Mouse (Mus musculus) limb, embryonic 12.5 days (tissue): ENCODE data around the gene Wdr81. TPM values are rescaled to one million over a fixed set of nuclear protein-coding genes. Genes with fewer than 3 reads are reported as not detected.
A peak's percentile ranks its signal among the peaks of the same experiment; 100 is the strongest.

Experiments used
- ATAC-seq: fragments of 200-750 bp; cut with Nextera tagmentation; 2 replicates; pipeline ENCODE4 v1.8.0; 2017; ENCODE audit warnings: low read depth, moderate TSS enrichment; ENCODE audit not compliant: insufficient number of reproducible peaks, insufficient read depth, low FRiP score, low TSS enrichment
- H3K27ac ChIP-seq: fragments of 300-500 bp; sonication (generic); 2 replicates; pipeline ENCODE4 v1.5.1; 2016; ENCODE audit warnings: mild to moderate bottlenecking, moderate library complexity
- H3K27me3 ChIP-seq: fragments of 300-500 bp; sonication (generic); 2 replicates; pipeline ENCODE4 v1.6.1; 2016; ENCODE audit warnings: mild to moderate bottlenecking, moderate library complexity
- H3K36me3 ChIP-seq: fragments of 300-500 bp; sonication (generic); 2 replicates; pipeline ENCODE4 v1.6.1; 2016; ENCODE audit warnings: mild to moderate bottlenecking, moderate library complexity
- H3K4me1 ChIP-seq: fragments of 300-500 bp; sonication (generic); replicated peaks from 2 replicates; pipeline ENCODE4 v1.6.1; 2016
- H3K4me2 ChIP-seq: fragments of 300-500 bp; sonication (generic); 2 replicates; pipeline ENCODE4 v1.6.1; 2016; ENCODE audit warnings: mild to moderate bottlenecking, moderate library complexity
- H3K4me3 ChIP-seq: fragments of 300-500 bp; sonication (generic); replicated peaks from 2 replicates; pipeline ENCODE4 v1.5.1; 2016; ENCODE audit warnings: mild to moderate bottlenecking
- H3K9ac ChIP-seq: fragments of 300-500 bp; sonication (generic); replicated peaks from 2 replicates; pipeline ENCODE4 v1.6.1; 2016; ENCODE audit warnings: mild to moderate bottlenecking, moderate library complexity
- H3K9me3 ChIP-seq: fragments of 300-500 bp; sonication (generic); 2 replicates; pipeline ENCODE4 v1.6.1; 2016; ENCODE audit warnings: mild to moderate bottlenecking, moderate library complexity
- WGBS: fragments of 180-500 bp; shearing (Covaris S2); methylation state at CpG from one replicate; pipeline ENCODE4 v1.1.7; 2016; 5-methylcytosine and 5-hydroxymethylcytosine counted together
- polyA plus RNA-seq: library from polyadenylated mRNA; unstranded; fragments of >200 nt; fragmentation: Nextera tagmentation; extraction: Ambion mirVana; gene quantifications from 2 replicates; pipeline ENCODE4 v1.2.1, GENCODE M21; 2016

The Wdr81 gene
- polyA plus RNA-seq, 1 experiment from 2014 or later = 6.8 TPM

DNA sequence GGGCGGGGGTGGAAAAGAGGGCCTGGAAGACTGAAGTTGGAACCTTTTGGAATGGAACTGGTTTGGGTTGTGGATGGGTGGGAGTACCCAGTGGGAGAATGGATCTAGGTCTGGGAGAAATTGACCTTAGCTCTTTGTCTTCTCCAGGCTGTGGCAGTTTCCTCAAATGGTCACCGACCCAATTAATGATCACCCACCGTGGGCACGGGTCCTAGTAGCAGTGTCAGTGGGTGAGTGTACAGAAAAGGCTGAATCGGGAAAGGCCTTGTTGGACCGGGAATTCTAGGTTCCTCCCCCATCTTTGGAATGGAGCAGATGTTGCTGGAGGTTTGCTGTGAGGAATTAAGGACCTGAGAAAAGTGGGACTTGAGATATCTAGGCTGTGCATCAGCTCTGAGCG lies 13.9 kb upstream of the Wdr81 start:
- no peak for ATAC-seq
- WGBS = 65% methylated on average over 7 of the region's 7 CpGs
- peaks cover 7% of the 10 kb centered on the region; the same call in 1 of the 2 replicates for H3K36me3 ChIP-seq

DNA sequence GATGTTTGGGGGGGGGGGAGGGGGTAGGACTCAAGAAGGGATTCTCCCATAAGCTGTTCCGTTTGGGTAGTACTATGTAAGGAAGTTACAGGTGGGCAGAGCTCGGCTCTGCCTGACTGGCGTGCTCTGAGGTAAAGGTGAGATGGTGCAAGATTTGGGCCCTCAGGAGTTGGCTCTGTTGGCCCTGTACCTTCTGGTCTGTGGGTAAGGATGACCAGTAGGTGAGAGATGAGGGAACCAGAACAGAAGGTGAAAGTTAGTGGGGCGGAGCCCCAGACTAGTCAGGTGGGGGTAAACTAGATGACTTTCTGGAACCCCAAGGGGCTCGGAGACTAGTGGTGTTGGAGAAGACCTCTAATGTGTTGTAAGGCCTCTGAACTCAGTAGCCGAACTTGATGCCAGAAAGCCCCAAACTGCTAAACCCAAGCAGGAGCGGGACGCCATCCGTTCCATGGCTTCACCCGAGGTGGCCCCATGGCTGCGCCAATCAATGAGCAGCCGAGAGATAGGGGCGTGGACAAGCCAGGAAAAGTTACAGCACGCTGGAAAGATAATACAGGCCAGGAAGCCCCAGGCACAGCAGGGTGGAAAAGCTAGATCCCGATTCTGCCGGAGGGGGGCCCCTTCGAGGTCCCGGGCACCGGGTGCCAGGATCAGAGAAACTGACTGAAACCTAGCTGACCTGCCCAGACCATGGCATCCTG lies 13.1 kb upstream of the Wdr81 start:
- 16% methylated on average over 19 of the region's 19 CpGs for WGBS
- peaks cover 24% of the 10 kb centered on the region for H3K4me1 ChIP-seq
- peak overlapping the region; percentile 67 for H3K4me2 ChIP-seq
- ATAC-seq = peak; percentile 74; the same call in 1 of the 2 replicates
- H3K4me3 ChIP-seq = peak overlapping the region; percentile 42
- H3K27ac ChIP-seq = no peak overlapping the region
- no peaks in the 10 kb centered on the region for H3K9me3 ChIP-seq
- H3K9ac ChIP-seq = peak overlapping the region; percentile 66
- no peaks in the 10 kb centered on the region for H3K27me3 ChIP-seq
- H3K36me3 ChIP-seq = peaks cover 7% of the 10 kb centered on the region; the same call in 1 of the 2 replicates

More for the DNA sequence above, 13.9 kb upstream of the Wdr81 start:
- H3K9ac ChIP-seq = peak overlapping the region; percentile 66
- H3K4me3 ChIP-seq = peak overlapping the region; percentile 42
- H3K27ac ChIP-seq = no peak overlapping the region
- H3K9me3 ChIP-seq = no peaks in the 10 kb centered on the region
- H3K4me2 ChIP-seq = peak overlapping the region; percentile 67
- H3K27me3 ChIP-seq = no peaks in the 10 kb centered on the region
- peaks cover 16% of the 10 kb centered on the region for H3K4me1 ChIP-seq

DNA sequence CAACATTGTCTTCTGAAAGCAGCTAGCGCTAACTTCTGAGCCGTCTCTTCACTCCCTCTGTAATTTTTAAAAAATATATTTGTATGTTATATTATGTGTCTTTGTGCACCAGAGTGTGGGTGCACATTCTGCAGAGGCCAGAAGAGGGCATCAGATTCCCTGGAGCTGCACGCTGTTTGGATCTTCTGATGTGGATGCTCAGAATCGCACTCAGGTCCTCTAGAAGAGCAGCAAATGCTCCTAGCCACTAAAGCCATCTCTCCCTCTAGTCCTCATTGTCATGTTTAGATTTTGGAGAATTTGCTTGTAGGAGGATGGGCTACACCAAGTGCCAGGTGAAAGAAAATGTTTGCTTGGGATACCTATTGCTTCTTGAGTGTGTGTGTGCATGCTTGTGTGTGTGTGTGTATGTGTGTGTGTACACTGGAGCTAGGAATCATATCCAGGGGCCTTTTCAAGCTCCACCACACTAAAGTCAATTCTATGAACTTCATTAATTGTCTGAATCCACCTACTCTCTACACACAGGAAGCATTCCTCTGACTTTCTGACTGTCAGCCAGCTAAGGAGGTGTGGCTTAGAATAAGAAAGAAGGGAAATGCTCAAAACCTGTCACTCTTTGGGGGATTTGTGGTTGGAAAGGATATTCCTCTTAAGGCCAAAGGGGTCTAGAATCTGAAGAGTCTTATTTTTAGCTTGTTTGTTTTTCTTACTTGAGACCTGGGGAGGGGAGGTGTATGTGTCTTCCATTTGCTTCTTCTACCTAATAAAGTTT lies 12.4 kb upstream of the Wdr81 start:
- Histone ChIP-seq H3K9me3 (no peaks in the 10 kb centered on the region), H3K4me3 (no peak overlapping the region), H3K4me1 (peaks cover 31% of the 10 kb centered on the region), H3K36me3 (peaks cover 7% of the 10 kb centered on the region; the same call in 1 of the 2 replicates), H3K27me3 (no peaks in the 10 kb centered on the region), H3K4me2 (no peak overlapping the region), H3K9ac (no peak overlapping the region), H3K27ac (no peak overlapping the region)
- ATAC-seq = no peak
- WGBS = 96% methylated on average over 4 of the region's 4 CpGs

DNA sequence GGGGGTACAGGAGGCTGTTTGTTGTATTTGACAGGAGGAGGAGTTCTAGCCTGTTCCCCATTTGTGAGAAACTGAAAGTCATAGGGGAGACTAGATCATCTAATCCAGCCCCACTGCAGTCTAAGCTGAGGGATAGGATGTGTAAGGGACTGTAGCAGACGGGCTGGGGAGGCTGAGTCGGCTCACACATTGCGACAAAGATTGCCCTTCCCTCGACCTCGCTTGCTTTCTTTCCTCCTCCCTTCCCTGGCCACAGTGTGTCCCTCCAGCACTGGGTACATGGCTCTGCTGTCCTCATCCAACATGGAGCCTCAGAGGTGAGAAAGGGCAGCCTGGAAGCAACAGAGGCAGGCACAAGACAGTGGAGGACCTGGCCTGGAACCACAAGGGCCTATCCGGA lies 10.5 kb upstream of the Wdr81 start:
- 88% methylated on average over 6 of the region's 6 CpGs for WGBS
- no peak overlapping the region; the same call in 1 of the 2 replicates for H3K9ac ChIP-seq

DNA sequence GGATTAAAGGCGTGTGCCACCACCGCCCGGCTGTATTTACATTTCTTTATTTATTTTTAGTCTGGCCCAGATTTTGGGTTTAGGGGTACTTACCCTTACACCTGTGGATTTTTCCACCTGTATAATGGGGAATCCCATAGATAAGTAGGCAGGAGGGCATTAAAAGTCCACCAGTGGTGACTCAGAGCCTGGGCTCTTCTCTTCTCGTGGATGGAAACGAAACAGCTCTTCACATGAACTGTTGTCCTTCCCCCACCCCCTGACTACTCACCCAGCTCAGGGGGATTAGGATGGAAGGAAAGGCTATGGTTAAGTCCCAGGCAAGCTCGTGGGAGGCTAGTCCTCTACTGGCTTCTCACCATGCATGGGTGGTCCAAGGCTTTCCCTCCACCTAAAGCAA lies 9.9 kb upstream of the Wdr81 start:
- peaks cover 46% of the 10 kb centered on the region for H3K4me1 ChIP-seq
- no peaks in the 10 kb centered on the region for H3K9me3 ChIP-seq
- H3K27me3 ChIP-seq = no peaks in the 10 kb centered on the region
- peaks cover 7% of the 10 kb centered on the region; the same call in 1 of the 2 replicates for H3K36me3 ChIP-seq
- H3K4me2 ChIP-seq = no peak overlapping the region
- WGBS = 87% methylated on average over 6 of the region's 6 CpGs
- H3K9ac ChIP-seq = no peak overlapping the region
- no peak overlapping the region for H3K4me3 ChIP-seq
- ATAC-seq = no peak
- no peak overlapping the region for H3K27ac ChIP-seq

More for the DNA sequence above, 10.5 kb upstream of the Wdr81 start:
- no peaks in the 10 kb centered on the region for H3K9me3 ChIP-seq
- H3K4me2 ChIP-seq = no peak overlapping the region
- H3K36me3 ChIP-seq = peaks cover 7% of the 10 kb centered on the region; the same call in 1 of the 2 replicates
- H3K4me1 ChIP-seq = peaks cover 40% of the 10 kb centered on the region
- H3K27ac ChIP-seq = no peak overlapping the region
- no peak for ATAC-seq
- H3K4me3 ChIP-seq = no peak overlapping the region
- no peaks in the 10 kb centered on the region for H3K27me3 ChIP-seq

DNA sequence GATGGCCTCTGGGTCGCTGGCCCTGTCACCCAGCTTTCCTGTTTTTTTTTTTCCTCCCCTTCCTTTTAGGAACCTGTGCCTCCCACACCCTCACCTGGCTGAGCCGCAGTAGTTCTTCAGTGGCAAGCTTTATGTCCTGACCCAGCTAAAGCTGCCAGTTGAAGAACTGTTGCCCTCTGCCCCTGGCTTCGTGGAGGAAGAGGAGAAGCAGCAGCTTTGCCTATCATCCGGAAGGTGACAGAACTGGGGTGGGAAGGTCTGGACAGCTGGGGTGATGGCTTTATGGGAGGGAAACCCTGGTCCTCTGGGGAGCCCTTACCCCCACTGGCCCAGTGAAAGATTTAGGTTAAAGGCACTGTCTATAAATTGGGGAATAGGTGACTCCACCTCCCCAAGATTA lies 9.1 kb upstream of the Wdr81 start:
- ATAC-seq = no peak
- H3K4me3 ChIP-seq = no peak overlapping the region
- 48% methylated on average over 4 of the region's 4 CpGs for WGBS
- H3K4me2 ChIP-seq = peak overlapping the region; percentile 96
- H3K9ac ChIP-seq = no peak overlapping the region
- peak overlapping the region; percentile 66 for H3K27ac ChIP-seq
- peaks cover 48% of the 10 kb centered on the region for H3K4me1 ChIP-seq
- no peaks in the 10 kb centered on the region for H3K27me3 ChIP-seq
- H3K36me3 ChIP-seq = peaks cover 7% of the 10 kb centered on the region; the same call in 1 of the 2 replicates
- H3K9me3 ChIP-seq = no peaks in the 10 kb centered on the region

DNA sequence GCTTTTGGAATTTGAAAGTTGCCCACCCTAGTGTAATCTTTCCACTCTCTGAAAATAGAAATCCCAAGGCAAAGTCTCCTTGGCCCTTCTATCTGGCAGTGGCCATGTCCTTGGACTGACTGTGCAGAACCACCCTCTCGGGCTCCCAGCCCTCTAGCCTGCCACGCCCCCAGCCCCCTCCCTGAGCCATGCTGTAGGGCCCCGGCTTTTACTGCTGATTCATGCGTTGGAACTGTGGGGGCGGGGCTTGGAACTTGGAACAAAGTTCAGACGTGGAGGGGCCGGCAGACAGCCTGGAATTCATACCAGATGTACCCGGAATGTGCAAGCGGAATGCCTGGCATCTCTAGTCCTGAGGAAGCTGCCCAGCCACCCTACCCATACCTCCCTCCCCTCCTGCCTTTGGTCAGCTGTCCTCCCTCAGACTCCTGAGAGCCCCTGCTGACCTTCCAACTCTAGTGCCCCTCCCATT lies 8.4 kb upstream of the Wdr81 start:
- peak overlapping the region; percentile 69 for H3K4me3 ChIP-seq
- peak; percentile 33; the same call in 1 of the 2 replicates for ATAC-seq
- 0% methylated on average over 9 of the region's 9 CpGs for WGBS
- H3K4me2 ChIP-seq = peak overlapping the region; percentile 96
- peak overlapping the region; percentile 65; the same call in 1 of the 2 replicates for H3K9ac ChIP-seq
- H3K4me1 ChIP-seq = peaks cover 42% of the 10 kb centered on the region
- H3K9me3 ChIP-seq = no peaks in the 10 kb centered on the region
- peaks cover 7% of the 10 kb centered on the region; the same call in 1 of the 2 replicates for H3K36me3 ChIP-seq
- peak overlapping the region; percentile 66 for H3K27ac ChIP-seq
- H3K27me3 ChIP-seq = no peaks in the 10 kb centered on the region

DNA sequence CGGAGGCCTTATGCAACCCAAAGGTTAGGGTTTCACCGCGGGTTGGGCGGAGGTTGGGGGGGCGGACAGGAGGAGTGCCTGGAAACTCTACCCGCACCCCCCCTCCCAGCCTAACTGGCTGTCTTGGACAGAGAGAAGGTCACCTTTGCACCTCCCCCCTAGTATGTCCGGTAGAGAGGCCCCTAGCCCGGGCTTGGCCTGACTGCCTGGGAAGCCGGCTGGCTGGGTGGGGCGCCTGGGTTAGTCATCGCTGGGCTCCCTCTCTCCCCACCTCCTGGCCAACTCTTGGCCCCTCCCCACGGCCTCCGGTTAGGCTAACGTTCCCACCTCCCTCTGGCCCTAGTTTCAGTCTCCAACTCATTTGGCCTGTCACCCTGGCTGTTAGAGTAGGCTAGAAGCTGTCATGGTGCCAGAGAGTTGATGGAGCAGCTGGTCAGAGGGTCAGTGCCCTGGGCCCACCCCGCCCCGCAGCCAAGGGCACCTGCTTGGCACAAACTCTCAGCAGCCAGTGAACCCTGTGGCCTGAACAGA lies 7.8 kb upstream of the Wdr81 start:
- H3K4me3 ChIP-seq = peak overlapping the region; percentile 69
- peak overlapping the region; percentile 96 for H3K4me2 ChIP-seq
- H3K27me3 ChIP-seq = no peaks in the 10 kb centered on the region
- H3K4me1 ChIP-seq = peaks cover 37% of the 10 kb centered on the region
- peak overlapping the region; percentile 65 for H3K9ac ChIP-seq
- H3K9me3 ChIP-seq = no peaks in the 10 kb centered on the region
- H3K27ac ChIP-seq = peak overlapping the region; percentile 64
- no peak for ATAC-seq
- peaks cover 7% of the 10 kb centered on the region; the same call in 1 of the 2 replicates for H3K36me3 ChIP-seq
- WGBS = 4% methylated on average over 15 of the region's 16 CpGs

DNA sequence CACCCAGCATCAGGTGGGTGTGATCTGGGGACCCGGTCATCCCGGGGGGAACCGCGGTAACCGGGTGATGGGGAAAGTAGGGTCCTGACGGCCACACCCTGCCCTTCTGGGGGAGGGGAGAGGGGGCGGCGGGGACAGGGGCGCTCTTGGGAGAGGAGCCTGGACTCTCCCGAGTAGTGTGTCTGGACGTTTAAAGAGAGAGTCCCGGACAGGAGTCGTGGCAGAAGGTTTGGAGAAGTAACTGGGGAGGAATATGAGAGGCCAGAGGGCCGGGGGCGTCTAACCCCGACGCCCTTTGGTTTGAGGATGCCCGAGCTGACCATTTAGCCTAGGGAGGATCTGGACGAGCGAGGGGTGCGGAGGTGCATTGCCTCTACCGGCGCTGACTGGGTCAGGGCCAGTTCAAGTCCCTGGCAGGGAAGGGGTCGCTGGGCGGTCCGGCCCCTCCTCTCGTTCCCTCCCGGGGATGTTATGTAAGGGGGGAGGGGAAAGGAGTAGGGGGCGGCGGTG lies 7.3 kb upstream of the Wdr81 start:
- Histone ChIP-seq H3K27me3 (no peaks in the 10 kb centered on the region), H3K4me1 (peaks cover 37% of the 10 kb centered on the region), H3K9me3 (no peaks in the 10 kb centered on the region), H3K27ac (peak overlapping the region; percentile 64; the same call in 1 of the 2 replicates), H3K4me2 (peak overlapping the region; percentile 96), H3K4me3 (peak overlapping the region; percentile 69), H3K36me3 (peaks cover 7% of the 10 kb centered on the region; the same call in 1 of the 2 replicates), H3K9ac (peak overlapping the region; percentile 65)
- WGBS = under 1% methylated on average over 30 of the region's 30 CpGs
- ATAC-seq = peak; percentile 14

DNA sequence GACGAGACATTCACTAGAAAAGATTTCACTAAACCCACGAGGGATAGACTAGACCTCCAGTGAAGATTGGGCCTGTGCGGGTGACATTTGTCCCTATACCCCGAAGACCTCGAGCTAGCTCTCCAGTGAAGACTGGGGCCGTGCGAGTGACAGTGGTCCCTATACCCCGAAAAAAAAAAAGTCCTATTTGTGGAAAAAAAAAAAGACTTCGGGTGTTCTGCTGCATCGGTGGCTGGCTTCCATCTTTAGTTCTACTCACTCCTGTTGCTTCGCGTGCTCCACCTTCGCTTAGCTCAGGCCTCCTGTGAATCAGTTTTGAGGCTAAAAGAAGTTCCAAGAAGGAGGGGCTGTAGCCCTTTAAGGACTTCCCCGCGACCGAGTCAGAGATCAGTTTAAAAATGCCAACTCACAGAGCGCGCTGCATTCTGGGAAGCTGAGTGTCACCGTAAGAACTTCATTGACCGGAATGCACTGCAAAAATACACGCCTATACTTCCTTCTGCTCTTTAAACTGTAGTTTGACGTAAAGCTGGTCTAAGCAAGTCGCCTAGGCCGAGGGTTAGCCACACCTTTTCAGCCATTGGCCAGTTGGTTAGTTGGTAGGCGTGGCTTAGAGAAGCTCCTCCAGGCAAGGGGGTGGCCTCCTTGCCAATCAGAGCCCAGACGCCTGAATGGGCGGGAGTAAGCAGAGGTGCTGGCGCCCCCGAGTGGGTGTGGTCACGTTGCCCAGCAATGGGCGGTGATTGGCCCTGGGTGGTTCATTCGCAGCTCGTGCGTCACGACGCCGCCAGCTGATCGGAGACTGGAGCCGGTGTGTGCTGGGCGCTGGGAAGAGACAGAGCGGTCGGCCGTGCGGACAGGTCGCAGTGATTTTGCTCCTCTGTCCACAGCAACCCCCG lies 6.6 kb upstream of the Wdr81 start, which contains the start of gene Tlcd2:
Tlcd2 (plus strand) TSS at position 872 of the 899 bp plus-strand sequence.
- peaks cover 37% of the 10 kb centered on the region for H3K4me1 ChIP-seq
- peak within 1 kb of the TSS; percentile 69 for H3K4me3 ChIP-seq
- H3K27me3 ChIP-seq = no peaks in the 10 kb centered on the region

More for the DNA sequence above, 6.6 kb upstream of the Wdr81 start, which contains the start of gene Tlcd2:
- Histone ChIP-seq H3K9ac (peak within 1 kb of the TSS; percentile 65), H3K4me2 (peak within 1 kb of the TSS; percentile 96), H3K36me3 (peaks cover 7% of the 10 kb centered on the region; the same call in 1 of the 2 replicates), H3K9me3 (no peaks in the 10 kb centered on the region), H3K27ac (peak within 1 kb of the TSS; percentile 93)
- under 1% methylated on average over 46 of the region's 46 CpGs for WGBS
- peak; percentile 95 for ATAC-seq
